Mouse (Mus musculus): ENCODE measurements at regions not wholly inside any gene's neighbourhood (a gene's known extent, or its start where the extent isn't known, plus 50 kb on each side); places are given as distances from the start of the nearest gene placed in this dataset.

DNA sequence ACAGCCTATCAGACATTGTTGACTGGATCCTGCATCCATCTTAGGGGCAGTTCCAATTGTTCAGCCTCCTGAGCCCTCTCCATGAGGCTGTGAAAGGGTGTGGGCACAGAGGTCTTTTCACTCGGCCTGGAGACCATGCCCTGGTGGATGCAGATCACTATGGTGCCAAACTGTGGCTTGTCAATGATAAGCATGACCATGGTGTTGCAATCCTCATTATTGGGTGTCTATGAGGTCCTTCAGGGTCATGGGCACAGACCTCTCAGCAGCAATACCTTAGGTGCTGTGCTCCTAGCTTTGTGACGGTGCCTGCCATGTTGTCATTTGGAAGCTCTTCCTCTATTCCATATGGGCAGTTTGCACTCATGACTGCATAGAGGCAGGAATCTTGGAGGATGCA lies 114.0 kb upstream of the Mocs1 start:
- TF ChIP-seq CTCF (IDR thresholded peaks at IDR 0.05; ENCODE audit: extremely low read depth, insufficient read depth, insufficient read length, insufficient replicate concordance) (no peak), POLR2A (IDR thresholded peaks at IDR 0.05; ENCODE audit: low read depth, low read length) (no peak)

Data from spleen, adult 2 months (tissue).